Mouse (Mus musculus) intestine, embryonic 15.5 days (tissue): ENCODE data around the gene Mc3r. TPM values are rescaled to one million over a fixed set of nuclear protein-coding genes. Genes with fewer than 3 reads are reported as not detected.

ENCODE experiments used
- ATAC-seq: fragments of 200-750 bp; cut with Nextera tagmentation; 2 replicates; pipeline ENCODE4 v1.8.0; 2017; ENCODE audit warnings: moderate TSS enrichment, moderate library complexity
- H3K27ac ChIP-seq: fragments of 300-500 bp; sonication (generic); 2 replicates; pipeline ENCODE4 v1.5.1; 2015; ENCODE audit warnings: mild to moderate bottlenecking, inconsistent platforms
- H3K27me3 ChIP-seq: fragments of 300-500 bp; sonication (generic); replicated peaks from 2 replicates; pipeline ENCODE4 v1.6.1; 2015; ENCODE audit warnings: inconsistent platforms
- H3K36me3 ChIP-seq: fragments of 300-500 bp; sonication (generic); 2 replicates; pipeline ENCODE4 v1.6.1; 2015; ENCODE audit warnings: inconsistent platforms
- H3K4me1 ChIP-seq: fragments of 300-500 bp; sonication (generic); replicated peaks from 2 replicates; pipeline ENCODE4 v1.6.1; 2015; ENCODE audit warnings: inconsistent platforms
- H3K4me2 ChIP-seq: fragments of 300-500 bp; sonication (generic); replicated peaks from 2 replicates; pipeline ENCODE4 v1.6.1; 2015; ENCODE audit warnings: mild to moderate bottlenecking, inconsistent platforms
- H3K4me3 ChIP-seq: fragments of 300-500 bp; sonication (generic); replicated peaks from 2 replicates; pipeline ENCODE4 v1.5.1; 2015; ENCODE audit warnings: inconsistent platforms
- H3K9ac ChIP-seq: fragments of 300-500 bp; sonication (generic); 2 replicates; pipeline ENCODE4 v1.6.1; 2015; ENCODE audit warnings: inconsistent platforms
- H3K9me3 ChIP-seq: fragments of 300-500 bp; sonication (generic); 2 replicates; pipeline ENCODE4 v1.6.1; 2016; ENCODE audit warnings: inconsistent platforms
- WGBS: fragments of 180-500 bp; shearing (Covaris S2); methylation state at CpG from one replicate; pipeline ENCODE4 v1.1.7; 2015; 5-methylcytosine and 5-hydroxymethylcytosine counted together
- polyA plus RNA-seq: library from polyadenylated mRNA; unstranded; fragments of >200 nt; fragmentation: Nextera tagmentation; extraction: Ambion mirVana; gene quantifications from 2 replicates; pipeline ENCODE4 v1.2.1, GENCODE M21; 2015

Gene Mc3r
- polyA plus RNA-seq, 1 experiment from 2014 or later, result not detected

DNA sequence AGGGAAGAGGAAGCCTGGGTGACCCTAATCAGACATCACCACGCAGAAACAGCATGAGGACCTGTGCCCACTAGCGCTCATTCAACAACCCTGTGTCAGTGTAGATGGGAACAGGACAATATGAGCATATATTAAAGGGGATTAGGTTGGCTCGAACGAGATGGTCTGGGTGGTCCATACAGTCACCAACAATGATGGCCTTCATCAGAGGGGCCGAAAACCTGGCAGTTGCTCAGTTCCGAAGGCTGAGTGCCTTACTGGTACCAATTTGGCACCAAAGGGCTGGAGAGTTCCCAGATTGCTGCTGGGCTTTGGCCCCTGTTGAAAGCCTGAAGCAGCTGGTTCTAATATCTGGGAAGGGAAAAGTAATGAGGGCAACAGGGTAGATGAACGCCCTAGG lies 25.4 kb upstream of the Mc3r start:
- 83% methylated on average over 7 of the region's 7 CpGs for WGBS
- Histone ChIP-seq H3K4me2 (no peak overlapping the region), H3K36me3 (no peaks in the 10 kb centered on the region), H3K27me3 (peaks cover 3% of the 10 kb centered on the region; the same call in 1 of the 2 replicates), H3K4me1 (no peaks in the 10 kb centered on the region), H3K9ac (no peak overlapping the region), H3K4me3 (no peak overlapping the region), H3K27ac (no peak overlapping the region), H3K9me3 (no peaks in the 10 kb centered on the region)
- ATAC-seq, result no peak

DNA sequence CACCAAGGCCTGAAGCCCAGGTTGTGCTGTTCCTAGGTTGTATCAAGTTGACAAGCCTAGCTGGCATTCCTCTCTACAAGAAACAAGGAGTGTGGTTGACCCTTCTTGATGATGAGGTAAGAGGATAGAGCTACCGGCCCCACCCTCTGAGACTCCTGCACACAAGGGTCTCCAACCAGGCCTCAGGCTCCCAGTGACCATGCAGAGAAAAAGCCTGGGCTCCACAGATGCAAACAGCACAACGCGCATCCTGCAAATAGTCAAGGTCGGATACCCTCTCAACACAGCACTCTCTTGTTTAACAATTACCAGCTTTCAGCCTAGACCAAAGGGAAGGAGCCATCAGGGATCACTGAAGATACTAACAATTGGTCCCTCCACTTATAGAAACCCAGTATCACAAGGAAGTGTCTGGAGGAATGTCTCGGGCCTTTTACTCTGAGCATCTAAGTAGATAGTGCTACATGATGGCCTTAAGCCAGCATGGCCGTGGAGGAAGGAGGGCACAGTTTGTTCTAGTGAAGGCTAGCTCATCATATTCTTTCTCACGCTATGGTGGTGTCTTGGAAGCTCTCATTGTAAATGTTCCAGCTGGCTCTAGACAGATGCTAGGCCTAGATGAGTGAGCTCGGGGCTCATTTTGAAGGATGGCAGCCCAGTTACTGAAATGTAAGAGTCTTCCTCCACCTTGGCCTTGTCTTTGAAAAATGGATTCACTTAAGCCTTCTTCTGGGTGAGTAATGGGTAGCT lies 24.7 kb upstream of the Mc3r start:
- Histone ChIP-seq H3K4me3 (no peak overlapping the region), H3K9me3 (no peaks in the 10 kb centered on the region), H3K27ac (no peak overlapping the region), H3K36me3 (no peaks in the 10 kb centered on the region), H3K9ac (no peak overlapping the region), H3K4me2 (no peak overlapping the region), H3K27me3 (peaks cover 3% of the 10 kb centered on the region; the same call in 1 of the 2 replicates), H3K4me1 (no peaks in the 10 kb centered on the region)
- 82% methylated on average over 8 of the region's 8 CpGs for WGBS
- ATAC-seq, result no peak

DNA sequence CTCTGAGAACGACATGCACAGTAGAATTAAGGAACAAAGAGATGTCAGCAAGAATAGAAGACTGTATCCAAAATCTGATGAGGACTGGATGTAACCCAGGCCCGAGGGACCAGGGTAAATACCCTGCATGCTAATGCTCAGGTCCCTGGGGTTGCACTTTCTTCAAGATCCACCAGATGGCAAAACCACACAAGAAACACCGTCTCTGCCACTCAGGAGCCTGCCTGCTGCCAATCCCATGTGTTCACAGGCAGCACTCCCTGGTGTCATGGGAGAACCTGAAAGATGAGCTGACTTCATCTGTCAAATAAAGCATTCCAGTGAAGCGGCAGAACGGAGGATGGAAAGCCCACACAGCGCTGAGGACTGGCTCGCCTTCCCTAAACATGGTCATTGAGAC lies 21.3 kb upstream of the Mc3r start:
- H3K4me1 ChIP-seq, result no peaks in the 10 kb centered on the region
- no peak overlapping the region for H3K27ac ChIP-seq
- H3K9me3 ChIP-seq, result no peaks in the 10 kb centered on the region
- 34% methylated on average over 7 of the region's 7 CpGs for WGBS
- H3K36me3 ChIP-seq, result no peaks in the 10 kb centered on the region
- no peak overlapping the region for H3K9ac ChIP-seq
- no peak overlapping the region for H3K4me2 ChIP-seq
- ATAC-seq, result no peak
- H3K4me3 ChIP-seq, result no peak overlapping the region
- H3K27me3 ChIP-seq, result peaks cover 3% of the 10 kb centered on the region; the same call in 1 of the 2 replicates

DNA sequence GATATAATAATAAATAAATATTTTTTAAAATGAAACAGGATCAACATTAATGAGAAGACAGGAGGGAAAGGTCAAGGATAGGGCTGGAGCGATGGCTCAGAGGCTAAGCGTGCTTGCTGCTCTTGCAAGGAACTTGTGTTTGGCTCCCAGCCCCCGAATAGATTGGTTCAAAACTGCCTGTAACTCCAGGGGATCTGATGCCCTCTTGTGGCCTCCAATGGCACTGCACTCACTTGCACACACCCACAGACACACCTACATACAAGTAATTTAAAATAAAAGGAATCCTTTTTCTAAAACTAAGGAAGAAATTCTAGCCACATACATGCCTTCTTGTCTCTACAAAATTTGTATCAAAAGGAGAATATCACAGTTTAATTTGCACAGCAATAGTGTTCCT lies 20.5 kb upstream of the Mc3r start:
- H3K4me3 ChIP-seq, result no peak overlapping the region
- H3K4me2 ChIP-seq, result no peak overlapping the region
- WGBS, result 94% methylated on average over 3 of the region's 3 CpGs
- no peaks in the 10 kb centered on the region for H3K36me3 ChIP-seq
- no peaks in the 10 kb centered on the region for H3K4me1 ChIP-seq
- H3K9me3 ChIP-seq, result no peaks in the 10 kb centered on the region
- ATAC-seq, result no peak
- no peak overlapping the region for H3K27ac ChIP-seq
- H3K9ac ChIP-seq, result no peak overlapping the region
- H3K27me3 ChIP-seq, result no peaks in the 10 kb centered on the region; the same call in 1 of the 2 replicates

DNA sequence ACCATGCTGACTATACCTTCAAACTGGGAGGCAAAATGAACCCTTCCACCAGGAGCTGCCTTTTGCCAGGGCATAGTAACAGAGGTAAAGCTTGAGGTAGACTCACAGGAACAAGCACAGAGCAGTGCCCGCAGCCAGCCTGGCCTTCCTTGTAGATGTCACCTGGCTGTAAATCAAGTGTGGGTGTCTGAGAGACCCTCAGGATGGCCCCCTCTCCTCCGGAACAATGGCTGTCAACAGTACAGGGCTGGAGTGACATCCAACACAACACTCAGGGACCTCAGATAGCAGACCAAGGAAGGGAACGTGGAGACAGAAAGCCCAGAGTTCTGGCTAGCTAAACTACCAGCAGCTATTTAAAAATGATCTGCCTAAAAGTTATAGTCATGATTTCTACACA lies 19.1 kb upstream of the Mc3r start:
- WGBS, result 50% methylated on average over 3 of the region's 3 CpGs
- ATAC-seq, result no peak
- Histone ChIP-seq H3K27me3 (no peaks in the 10 kb centered on the region), H3K4me2 (no peak overlapping the region), H3K4me3 (no peak overlapping the region), H3K9ac (no peak overlapping the region), H3K4me1 (no peaks in the 10 kb centered on the region), H3K9me3 (no peaks in the 10 kb centered on the region), H3K36me3 (no peaks in the 10 kb centered on the region), H3K27ac (no peak overlapping the region)

DNA sequence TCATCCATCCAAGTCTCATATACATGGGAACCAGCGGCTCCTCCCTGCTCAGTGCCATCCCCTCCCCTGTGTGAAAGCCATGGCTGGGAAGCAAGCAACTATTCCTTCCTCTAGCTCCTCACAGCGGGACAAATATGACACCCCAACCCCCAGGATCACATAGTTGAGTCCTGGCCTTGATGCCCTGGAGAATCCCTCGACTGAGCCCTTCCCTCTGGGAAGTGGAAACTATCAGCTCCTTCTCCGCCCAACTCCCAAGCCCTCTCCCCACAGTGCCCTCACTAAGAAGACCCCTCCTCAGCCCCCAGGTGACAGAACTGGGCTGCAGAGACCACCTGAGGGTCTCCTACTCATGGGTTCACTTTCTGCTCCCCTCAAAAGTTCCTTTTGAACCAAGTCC lies 18.2 kb upstream of the Mc3r start:
- Histone ChIP-seq H3K9me3 (no peaks in the 10 kb centered on the region), H3K27ac (no peak overlapping the region), H3K9ac (no peak overlapping the region), H3K36me3 (no peaks in the 10 kb centered on the region), H3K4me3 (no peak overlapping the region), H3K27me3 (no peaks in the 10 kb centered on the region), H3K4me1 (no peaks in the 10 kb centered on the region), H3K4me2 (no peak overlapping the region)
- 43% methylated on average over 4 of the region's 4 CpGs for WGBS
- ATAC-seq, result no peak

DNA sequence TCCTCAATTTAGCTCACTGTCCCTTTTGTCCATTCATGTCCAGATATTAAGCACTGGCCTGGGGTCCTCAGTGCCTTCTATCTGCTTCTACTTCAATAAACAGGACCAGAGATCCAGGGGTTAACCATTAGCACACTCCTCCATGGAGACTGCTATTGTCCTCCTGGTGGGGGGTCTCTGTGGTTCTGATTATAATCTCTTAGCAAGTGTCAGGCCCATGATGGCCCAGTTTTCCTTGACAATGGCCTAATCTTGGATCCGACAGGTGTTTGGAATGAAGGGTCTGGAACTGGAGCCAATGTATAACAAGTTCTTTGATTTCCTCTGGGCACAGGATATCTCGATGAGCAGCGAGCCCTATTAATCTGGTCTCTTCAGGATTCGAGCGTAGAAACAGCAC lies 10.1 kb upstream of the Mc3r start:
- Histone ChIP-seq H3K4me3 (no peak overlapping the region), H3K9me3 (no peaks in the 10 kb centered on the region), H3K27ac (no peak overlapping the region), H3K9ac (no peak overlapping the region), H3K4me2 (no peak overlapping the region), H3K4me1 (no peaks in the 10 kb centered on the region), H3K27me3 (no peaks in the 10 kb centered on the region; the same call in 1 of the 2 replicates), H3K36me3 (no peaks in the 10 kb centered on the region)
- no peak for ATAC-seq
- 83% methylated on average over 5 of the region's 5 CpGs for whole genome bisulfite sequencing

DNA sequence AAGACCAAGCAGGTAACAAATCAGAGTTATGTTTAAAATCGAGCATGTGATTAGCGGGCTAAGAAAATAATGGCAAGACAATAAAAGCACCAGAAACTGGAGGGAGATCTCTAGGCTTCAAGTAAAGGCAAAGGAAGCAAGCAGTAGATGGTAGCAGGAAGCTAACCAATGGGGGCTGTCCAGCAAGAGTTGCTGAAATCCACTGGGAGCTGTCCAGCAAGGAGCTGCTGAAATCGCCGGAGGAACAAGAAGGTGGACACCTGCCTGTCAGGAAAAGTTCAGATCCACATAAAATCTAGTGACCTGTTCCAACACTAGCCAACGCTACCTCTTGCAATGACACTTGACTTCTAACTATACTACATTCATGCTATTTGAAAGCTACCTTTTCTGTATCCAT lies 7.3 kb upstream of the Mc3r start:
- no peak overlapping the region for H3K4me2 ChIP-seq
- H3K36me3 ChIP-seq, result no peaks in the 10 kb centered on the region
- no peak for ATAC-seq
- no peaks in the 10 kb centered on the region for H3K4me1 ChIP-seq
- no peaks in the 10 kb centered on the region for H3K9me3 ChIP-seq
- no peaks in the 10 kb centered on the region; the same call in 1 of the 2 replicates for H3K27me3 ChIP-seq
- no peak overlapping the region for H3K4me3 ChIP-seq
- WGBS, result 19% methylated on average over 5 of the region's 5 CpGs
- H3K9ac ChIP-seq, result no peak overlapping the region
- H3K27ac ChIP-seq, result no peak overlapping the region

DNA sequence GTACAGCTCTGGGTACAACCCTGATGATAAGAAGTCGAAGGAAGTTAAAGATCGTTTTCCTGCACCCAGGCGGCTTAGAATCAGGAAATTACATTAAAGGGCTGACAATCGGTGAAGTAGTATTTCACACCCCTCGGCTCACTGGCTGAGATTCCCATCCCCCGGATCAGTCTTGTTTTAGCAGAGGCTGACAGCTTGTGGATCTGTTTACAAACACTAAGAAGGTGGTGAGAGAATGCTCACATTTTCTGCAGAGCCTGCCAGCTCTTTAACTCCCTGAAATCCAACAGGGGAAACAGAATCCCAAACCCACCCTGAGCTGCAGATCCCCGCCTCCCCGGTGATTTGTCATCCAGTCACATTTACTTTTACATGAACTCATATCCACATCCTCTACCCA lies 2.8 kb upstream of the Mc3r start:
- Histone ChIP-seq H3K27ac (no peak overlapping the region), H3K4me2 (no peak overlapping the region), H3K27me3 (peaks cover 17% of the 10 kb centered on the region), H3K4me3 (no peak overlapping the region), H3K4me1 (no peaks in the 10 kb centered on the region), H3K9me3 (no peaks in the 10 kb centered on the region), H3K36me3 (no peaks in the 10 kb centered on the region), H3K9ac (no peak overlapping the region)
- WGBS, result 26% methylated on average over 8 of the region's 8 CpGs
- no peak for ATAC-seq

DNA sequence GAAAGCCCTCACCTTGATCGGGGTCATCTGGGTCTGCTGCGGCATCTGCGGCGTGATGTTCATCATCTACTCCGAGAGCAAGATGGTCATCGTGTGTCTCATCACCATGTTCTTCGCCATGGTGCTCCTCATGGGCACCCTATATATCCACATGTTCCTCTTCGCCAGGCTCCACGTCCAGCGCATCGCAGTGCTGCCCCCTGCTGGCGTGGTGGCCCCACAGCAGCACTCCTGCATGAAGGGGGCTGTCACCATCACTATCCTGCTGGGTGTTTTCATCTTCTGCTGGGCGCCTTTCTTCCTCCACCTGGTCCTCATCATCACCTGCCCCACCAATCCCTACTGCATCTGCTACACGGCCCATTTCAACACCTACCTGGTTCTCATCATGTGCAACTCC lies 1.0 kb downstream of the Mc3r start:
- no peak for ATAC-seq
- WGBS, result 78% methylated on average over 14 of the region's 14 CpGs
- H3K27me3 ChIP-seq, result peaks cover 17% of the 10 kb centered on the region

DNA sequence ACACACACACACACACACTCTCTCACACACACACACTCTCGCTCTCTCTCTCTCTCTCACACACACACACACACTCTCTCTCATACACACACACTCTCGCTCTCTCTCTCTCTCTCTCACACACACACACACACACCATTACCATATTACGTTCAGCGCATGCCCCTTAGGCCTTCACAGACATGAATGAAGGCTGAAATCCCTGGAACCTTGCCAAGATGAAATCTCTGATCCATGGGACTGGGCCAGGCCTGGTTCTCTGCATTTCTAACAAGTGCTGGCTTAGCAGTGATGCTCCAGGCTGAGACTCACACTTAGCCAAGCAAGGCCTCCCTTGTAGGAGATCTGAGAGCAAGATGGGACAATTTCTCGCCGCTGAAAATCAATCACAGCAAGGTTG lies 8.1 kb downstream of the Mc3r start:
- Histone ChIP-seq H3K36me3 (no peaks in the 10 kb centered on the region), H3K9me3 (no peaks in the 10 kb centered on the region), H3K4me2 (no peak overlapping the region), H3K27me3 (no peaks in the 10 kb centered on the region), H3K27ac (no peak overlapping the region), H3K9ac (no peak overlapping the region), H3K4me3 (no peak overlapping the region), H3K4me1 (no peaks in the 10 kb centered on the region)
- no peak for ATAC-seq
- WGBS, result 82% methylated on average over 6 of the region's 6 CpGs

More for the DNA sequence above, 1.0 kb downstream of the Mc3r start:
- Histone ChIP-seq H3K4me3 (no peak overlapping the region), H3K4me2 (no peak overlapping the region), H3K4me1 (no peaks in the 10 kb centered on the region), H3K9me3 (no peaks in the 10 kb centered on the region), H3K27ac (no peak overlapping the region), H3K9ac (no peak overlapping the region), H3K36me3 (no peaks in the 10 kb centered on the region)

DNA sequence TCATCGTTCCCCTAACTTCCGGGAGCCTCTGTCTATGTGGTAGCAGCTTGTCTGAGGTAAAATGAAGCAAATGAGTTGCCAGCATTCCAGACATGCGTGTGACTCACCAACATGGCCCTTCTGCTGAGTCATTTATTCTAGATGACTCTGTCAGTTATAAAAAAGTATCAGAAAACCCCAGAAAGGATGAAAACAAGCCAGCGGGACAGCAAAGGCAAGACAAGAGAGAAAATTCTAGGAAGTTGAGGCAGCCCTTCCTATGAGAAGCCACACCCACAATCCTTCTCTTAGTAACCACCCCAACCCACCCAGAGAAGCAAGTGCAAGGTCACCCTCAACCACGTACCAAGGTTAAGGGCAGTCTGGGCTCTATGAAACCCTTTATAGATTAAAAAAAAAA lies 8.7 kb downstream of the Mc3r start:
- Histone ChIP-seq H3K27ac (no peak overlapping the region), H3K36me3 (no peaks in the 10 kb centered on the region), H3K27me3 (no peaks in the 10 kb centered on the region), H3K4me3 (no peak overlapping the region), H3K4me2 (no peak overlapping the region), H3K9ac (no peak overlapping the region), H3K4me1 (no peaks in the 10 kb centered on the region), H3K9me3 (no peaks in the 10 kb centered on the region)
- ATAC-seq, result no peak
- 74% methylated on average over 5 of the region's 5 CpGs for WGBS

DNA sequence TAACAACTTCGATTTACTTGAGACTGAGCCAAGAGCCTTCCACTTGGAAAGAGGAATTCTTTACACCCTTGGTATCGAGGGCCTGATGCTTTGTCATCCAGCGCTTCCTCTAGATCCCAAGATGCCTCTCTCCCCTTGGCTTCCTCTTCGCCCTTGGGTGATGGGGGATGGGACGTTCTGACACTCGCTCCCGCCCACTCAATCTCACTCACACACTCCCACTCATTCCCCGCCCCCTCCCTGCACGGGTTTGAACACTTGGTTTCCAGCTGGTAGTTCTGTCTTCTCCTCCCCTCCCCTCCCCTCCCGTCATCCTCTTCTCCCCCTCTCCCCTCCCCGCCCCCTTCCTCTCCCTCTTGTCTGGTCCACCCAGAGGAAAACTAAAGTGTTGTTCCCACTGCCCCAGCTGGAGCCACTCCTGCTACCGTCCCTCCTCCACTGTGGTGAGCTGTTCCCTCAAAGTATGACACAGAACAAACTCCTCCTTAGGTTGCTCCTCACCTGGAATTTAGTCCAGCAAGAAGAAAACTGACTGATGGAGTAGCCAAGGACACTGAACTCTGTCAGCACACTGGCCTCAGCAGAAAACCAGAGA lies 9.3 kb downstream of the Mc3r start:
- no peak overlapping the region for H3K27ac ChIP-seq
- ATAC-seq, result peak; percentile 45; the same call in 1 of the 2 replicates
- no peaks in the 10 kb centered on the region for H3K36me3 ChIP-seq
- H3K9me3 ChIP-seq, result no peaks in the 10 kb centered on the region
- H3K4me3 ChIP-seq, result no peak overlapping the region
- no peaks in the 10 kb centered on the region for H3K27me3 ChIP-seq
- no peak overlapping the region for H3K9ac ChIP-seq
- no peak overlapping the region for H3K4me2 ChIP-seq
- H3K4me1 ChIP-seq, result no peaks in the 10 kb centered on the region
- 26% methylated on average over 11 of the region's 12 CpGs for WGBS
